Mouse (Mus musculus) spleen, adult 12 weeks (tissue): Measurements from ENCODE around the gene Pin1rt1.
A peak's percentile ranks its signal among the peaks of the same experiment; 100 is the strongest.

Experiments
- DNase-seq: peaks from one replicate; pipeline ENCODE4 v3.0.0; 2022; ENCODE audit warnings: low spot score

Gene Pin1rt1

GRCm38 (mm10) chr2:104716279-104716678 lies at the start of gene Pin1rt1:
TSS of gene Pin1rt1 (minus strand) at chr2:104716379.
- no peak for DNase-seq

DNA sequence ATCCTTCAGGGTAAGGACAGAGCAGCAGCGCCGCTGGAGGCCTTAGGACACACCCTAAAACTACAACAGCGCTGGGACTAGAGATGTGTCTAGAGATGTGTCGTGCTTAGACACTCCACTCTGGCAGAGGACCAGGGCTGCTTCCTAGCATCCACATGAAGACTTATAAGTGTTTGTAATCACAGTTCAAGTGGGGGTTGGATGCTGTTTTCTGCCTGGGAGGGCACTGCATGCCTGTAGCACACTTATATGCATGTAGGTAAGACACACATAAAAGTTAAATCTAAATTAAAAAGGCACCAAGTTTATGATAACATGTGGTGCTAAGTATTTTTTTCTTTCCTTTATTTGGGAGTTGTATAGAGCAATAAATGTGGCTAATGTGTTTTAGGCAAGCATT lies 47.8 kb upstream of the Pin1rt1 start:
- DNase-seq, result no peak

- no peak for DNase-seq
These were observed 47.0 kb upstream of the Pin1rt1 start for GRCm38 (mm10) chr2:104763134-104763703.

- DNase-seq, result no peak
These were observed 34.4 kb upstream of the Pin1rt1 start for GRCm38 (mm10) chr2:104750611-104751010.

DNA sequence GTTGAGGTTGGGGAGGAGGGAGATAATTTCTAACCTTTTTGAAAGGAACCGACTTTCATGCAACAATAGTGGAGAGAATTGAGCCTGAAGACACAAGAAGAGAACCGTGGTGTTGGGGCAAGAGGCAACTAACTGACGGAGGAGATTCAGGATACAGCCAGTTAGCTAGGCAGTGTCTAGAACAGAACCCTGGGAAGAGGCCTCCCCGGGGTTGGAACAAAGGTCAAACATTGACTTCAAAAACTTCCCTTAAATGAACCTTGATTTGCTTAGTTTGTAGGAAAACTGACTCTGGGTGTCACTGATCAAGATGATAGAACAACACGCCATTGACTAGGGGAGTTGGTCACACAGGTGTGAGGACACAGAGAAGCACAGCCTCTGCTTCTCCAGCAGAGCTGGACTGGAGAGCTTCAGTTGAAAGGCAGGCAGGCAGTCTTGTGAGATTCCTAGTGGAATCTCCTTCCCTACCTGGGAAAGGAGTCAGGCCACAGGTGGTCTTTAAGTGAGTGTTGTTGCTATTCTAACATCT lies 32.5 kb upstream of the Pin1rt1 start:
- no peak for DNase-seq

- no peak for DNase-seq
These were observed 30.1 kb upstream of the Pin1rt1 start for GRCm38 (mm10) chr2:104746251-104746650.

- DNase-seq, result no peak
These were observed 27.8 kb upstream of the Pin1rt1 start for GRCm38 (mm10) chr2:104743971-104744370.

- no peak for DNase-seq
These were observed 27.0 kb upstream of the Pin1rt1 start for GRCm38 (mm10) chr2:104743160-104743559.

GRCm38 (mm10) chr2:104742741-104743064 lies 26.5 kb upstream of the Pin1rt1 start, which contains the start of gene Depdc7:
TSS of gene Depdc7 (minus strand) at chr2:104742878.
- peak; percentile 81 for DNase-seq

DNA sequence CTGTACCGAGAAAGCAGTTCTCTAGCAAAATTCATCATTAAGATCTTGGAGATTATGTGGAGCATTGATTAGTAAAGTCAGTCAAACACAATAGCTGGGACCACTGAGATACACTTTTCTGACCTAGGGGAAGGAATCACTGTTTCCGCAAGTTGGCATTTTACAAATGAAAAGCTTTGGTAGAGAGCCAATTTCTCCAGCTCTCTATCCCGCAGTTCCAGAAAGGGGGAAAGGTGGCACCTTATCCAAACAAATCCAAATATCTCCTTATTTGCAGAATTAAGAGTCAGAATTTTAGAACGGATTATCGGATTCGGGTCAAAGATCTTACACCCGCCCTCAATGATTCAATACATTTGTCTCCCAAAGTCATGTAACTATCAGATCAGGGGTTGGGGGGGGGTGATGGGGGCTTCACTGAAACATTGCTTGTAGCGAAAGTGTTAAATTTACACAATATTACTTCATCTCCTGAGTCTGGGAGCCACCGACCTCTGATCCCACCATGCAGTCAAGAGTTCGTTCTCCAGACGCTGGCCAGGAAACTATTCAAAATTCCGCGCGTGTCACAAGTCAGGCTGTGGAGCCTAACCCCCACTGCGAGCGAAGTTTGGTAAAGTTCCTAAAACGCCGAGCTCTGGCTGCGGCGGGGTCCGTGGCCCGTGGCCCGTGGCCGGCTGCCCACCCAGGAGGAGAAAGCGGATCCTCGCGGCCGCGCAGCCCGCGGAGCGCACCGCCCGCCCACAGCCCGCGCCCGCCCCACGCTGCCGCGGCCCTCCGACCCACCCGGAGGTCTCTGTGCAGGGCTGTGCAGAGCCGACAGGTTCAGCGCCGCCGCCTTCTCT lies 25.9 kb upstream of the Pin1rt1 start:
- no peak for DNase-seq

DNA sequence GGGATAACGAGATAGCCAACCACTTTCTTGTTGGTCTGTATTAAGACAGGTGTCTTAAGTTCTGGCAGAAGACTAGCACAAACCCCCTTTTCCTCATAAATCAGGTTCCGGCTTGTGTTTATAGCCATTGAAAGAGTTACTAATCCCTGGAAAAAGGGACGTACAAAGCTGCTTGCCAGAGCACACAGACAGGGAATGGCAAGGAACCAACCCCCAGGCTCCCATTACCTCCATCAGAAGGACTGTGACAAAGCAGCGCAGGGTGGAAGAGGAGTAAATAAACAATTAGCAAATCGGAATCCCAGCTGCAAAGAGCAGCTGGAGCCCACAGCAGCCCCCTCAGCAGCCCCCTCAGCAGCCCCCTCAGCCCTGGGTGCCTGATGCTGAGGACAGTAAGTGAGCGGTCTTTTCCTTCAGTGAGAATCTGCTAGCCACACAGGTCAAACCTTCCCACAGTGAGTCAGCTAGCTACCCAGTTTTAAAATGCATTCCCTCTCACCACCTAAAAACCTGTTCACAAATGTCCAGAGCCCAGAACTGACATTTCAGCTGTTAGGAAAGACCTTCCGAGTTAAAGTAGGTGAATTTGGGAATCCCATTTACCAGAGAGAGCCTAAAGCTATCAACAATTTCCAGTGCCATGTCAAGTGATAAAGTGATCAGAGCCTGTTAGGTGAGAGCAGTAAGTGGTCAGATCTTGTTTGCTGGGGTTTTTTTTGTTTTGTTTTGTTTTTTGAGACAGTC lies 25.0 kb upstream of the Pin1rt1 start:
- no peak for DNase-seq

GRCm38 (mm10) chr2:104740248-104740949 lies 24.2 kb upstream of the Pin1rt1 start:
- DNase-seq, result no peak

- DNase-seq, result no peak
These were observed 23.5 kb upstream of the Pin1rt1 start for GRCm38 (mm10) chr2:104739691-104740090.

- DNase-seq, result no peak
These were observed 20.1 kb upstream of the Pin1rt1 start for GRCm38 (mm10) chr2:104736241-104736640.

DNA sequence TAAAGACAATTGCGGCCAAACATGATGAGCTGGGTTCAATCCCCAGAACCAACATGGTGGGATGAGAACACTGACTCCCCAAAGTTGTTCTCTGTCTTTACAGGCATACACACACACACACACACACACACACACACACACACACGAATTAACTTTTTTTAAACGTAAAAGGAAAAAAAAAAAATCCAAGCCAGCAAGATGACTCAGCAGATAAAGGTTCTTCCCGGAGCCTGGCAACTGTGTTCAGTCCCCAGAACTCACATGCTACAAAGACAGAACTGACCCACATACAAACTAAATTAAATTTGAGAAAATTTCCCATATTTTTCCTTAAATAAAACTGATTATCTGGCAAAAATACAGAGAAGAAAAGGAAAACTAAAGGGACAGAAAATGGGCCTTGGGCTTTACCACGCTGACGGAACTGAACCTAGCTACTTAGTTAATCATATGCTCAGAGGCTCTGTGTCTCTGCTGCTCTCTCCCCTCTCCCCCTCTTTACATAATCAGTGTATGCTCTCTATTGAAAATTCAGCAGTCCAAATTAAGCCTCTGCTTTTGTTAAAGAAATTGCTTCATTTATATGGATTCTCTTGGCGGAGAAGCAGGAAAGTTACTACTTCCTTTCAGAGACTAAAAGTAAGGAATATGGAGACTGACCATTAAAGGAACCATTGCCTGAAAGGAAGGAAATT lies 16.5 kb upstream of the Pin1rt1 start:
- no peak for DNase-seq

DNA sequence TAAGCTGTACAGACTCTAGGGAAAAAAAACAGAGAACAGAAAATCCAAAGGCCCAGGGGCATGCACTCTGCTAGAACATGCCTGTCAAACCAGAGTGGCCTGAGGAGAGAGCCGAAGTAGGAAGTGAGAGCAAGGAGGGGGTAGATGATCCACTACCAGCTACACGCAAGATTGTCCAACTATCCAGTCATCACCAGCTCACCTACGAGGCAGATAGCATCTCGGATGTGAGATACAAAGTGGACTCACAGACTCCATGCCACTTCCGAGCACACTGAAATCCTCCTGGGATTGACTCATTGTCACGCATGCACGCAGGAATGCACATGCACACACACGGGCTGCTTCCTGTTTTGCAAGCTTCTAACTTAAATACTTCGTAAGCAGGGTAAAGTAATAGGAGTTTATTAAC lies 15.9 kb upstream of the Pin1rt1 start:
- DNase-seq, result peak; percentile 6

DNA sequence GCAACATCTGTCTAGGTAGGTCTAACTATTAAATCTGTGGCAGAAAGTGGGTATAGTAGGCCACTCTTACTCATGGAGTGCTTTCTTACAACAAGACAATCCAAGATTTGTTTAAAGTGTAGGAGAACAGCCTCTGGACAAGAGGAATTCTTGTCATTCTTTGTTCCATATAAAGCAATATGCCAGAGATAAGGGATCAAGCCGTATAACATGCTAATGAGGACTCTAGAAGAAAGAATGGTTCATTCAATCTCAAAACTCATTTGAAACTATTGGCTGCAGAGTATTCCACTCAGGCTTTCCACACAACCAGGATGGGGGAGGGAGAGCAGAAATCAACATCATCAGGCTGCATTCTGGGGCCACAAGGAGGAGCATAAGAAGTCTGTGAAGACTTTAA lies 11.2 kb upstream of the Pin1rt1 start:
- no peak for DNase-seq

GRCm38 (mm10) chr2:104722021-104722420 lies 5.8 kb upstream of the Pin1rt1 start:
- no peak for DNase-seq

DNA sequence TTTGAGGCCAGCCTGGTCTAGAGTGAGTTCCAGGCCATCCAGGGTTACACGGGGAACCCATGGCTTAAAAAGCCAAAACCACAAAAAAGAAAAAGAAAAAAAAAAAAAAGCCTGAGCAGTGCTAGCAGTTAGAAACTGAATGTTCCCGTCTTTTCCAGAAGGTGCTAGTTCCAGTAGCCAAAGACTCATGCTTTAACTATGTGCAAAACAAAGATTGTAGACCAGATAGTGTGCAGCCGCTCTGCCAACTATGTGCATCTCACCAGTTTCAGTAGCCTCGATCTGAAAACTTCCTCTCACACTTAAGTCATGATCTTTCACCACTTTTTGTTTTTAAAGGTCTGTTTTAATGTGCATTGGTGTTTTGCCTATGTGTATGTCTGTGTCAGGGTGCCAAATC lies 1.6 kb upstream of the Pin1rt1 start:
- no peak for DNase-seq

GRCm38 (mm10) chr2:104717231-104717735 lies 1.1 kb upstream of the Pin1rt1 start:
- DNase-seq, result no peak

GRCm38 (mm10) chr2:104714254-104714691 lies 1.9 kb downstream of the Pin1rt1 start:
- DNase-seq, result no peak
